Mouse (Mus musculus) erythroblast, adult 5-6 weeks (primary cell): ENCODE measurements around the gene H2al1k. TPM values are rescaled to one million over a fixed set of nuclear protein-coding genes. Genes with fewer than 3 reads are reported as not detected.
"Not testable (repeated sequence)": the region's sequence is repeated elsewhere in the genome, so short reads cannot be mapped to it uniquely, and the experiment has no call there.

Experiments
- ATAC-seq: replicated peaks from 2 replicates; pipeline ENCODE4 v1.8.0; 2016; ENCODE audit warnings: moderate number of reproducible peaks, mild to moderate bottlenecking, moderate TSS enrichment, inconsistent platforms; ENCODE audit not compliant: poor library complexity, low FRiP score, severe bottlenecking
- total RNA-seq, 2 experiments: library from RNA; stranded (forward) in 1 of 2; stranded (reverse) in 1 of 2; fragments of 150-400 nt in 1 of 2; fragments of 200-764, 138-1000 nt in 1 of 2; gene quantifications; 2 replicates each; pipeline versions ENCODE4 v1.2.3 to v1.2.4; 2015 to 2017; ENCODE audit warnings: low replicate concordance in 2 of 2

Gene H2al1k
- total RNA-seq (2015; ENCODE audit: low replicate concordance) (not detected in 2 replicates), total RNA-seq (2017; ENCODE audit: low replicate concordance) (not detected in 2 replicates)

GRCm38 (mm10) chrX:9350327-9350726, at the start of gene H2al1k:
H2al1k (plus strand) TSS chrX:9350627.
- not testable (repeated sequence) for ATAC-seq

DNA sequence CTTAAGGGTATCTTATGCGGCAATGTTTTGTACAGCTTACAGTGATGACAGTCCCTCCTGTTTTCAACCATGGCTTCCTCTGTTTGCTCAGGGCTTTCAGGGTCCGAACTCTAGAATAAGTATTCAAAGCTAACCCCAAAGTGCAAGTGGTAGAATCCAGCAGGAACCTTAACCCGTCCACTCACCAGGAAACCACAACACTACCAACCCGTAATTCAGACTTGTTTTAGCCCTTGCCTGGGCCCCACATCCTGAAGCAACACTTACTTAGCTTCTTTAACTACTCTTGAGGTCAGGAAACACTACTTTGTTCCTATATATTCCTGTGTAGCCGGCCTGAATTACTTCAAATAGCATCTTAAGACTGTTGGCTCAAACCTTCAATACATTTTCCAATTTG, 47.6 kb upstream of the H2al1k start:
- no peak for ATAC-seq

GRCm38 (mm10) chrX:9303455-9303854, 47.0 kb upstream of the H2al1k start:
- ATAC-seq: no peak

DNA sequence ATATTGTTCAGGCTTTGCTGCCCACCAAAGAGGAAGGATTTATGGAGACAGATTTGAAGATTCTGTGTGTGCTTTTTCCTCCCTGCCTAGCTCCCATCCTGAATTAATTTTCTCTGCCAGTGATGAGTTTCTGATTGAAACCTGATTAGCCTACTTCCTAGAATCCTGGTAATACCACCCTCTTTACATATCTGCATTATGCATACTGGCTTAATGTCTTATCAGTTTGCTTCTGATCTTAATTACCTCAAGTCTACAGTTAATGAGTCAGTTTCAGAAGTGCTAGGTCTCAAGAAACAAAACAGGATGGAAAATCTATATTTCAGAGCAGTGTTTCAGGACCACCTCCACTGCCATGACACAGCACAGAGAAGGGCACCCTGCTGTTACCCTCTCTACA, 34.0 kb upstream of the H2al1k start:
- not testable (repeated sequence) for ATAC-seq

DNA sequence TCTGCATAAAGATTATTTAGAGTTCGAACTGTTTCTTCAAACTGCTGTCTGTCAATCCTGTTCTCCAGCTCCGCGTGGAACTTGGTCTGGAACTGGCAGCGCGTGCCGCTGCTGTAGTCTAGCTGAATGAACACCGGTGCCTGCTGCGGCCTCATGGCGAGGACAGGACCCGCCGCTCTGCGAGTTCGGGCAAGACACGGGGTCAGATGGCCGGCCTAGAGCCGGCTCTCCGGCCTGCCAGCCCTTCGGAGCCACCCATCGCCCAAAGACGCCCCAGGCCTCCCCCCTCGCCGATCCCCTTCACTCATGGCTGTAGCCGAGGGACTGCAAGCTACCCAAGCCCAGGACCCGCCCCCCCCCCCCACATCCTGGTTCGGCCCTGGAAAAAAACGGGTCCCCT, 22.5 kb upstream of the H2al1k start:
- peak; percentile 62; the same call in 1 of the 2 replicates for ATAC-seq

DNA sequence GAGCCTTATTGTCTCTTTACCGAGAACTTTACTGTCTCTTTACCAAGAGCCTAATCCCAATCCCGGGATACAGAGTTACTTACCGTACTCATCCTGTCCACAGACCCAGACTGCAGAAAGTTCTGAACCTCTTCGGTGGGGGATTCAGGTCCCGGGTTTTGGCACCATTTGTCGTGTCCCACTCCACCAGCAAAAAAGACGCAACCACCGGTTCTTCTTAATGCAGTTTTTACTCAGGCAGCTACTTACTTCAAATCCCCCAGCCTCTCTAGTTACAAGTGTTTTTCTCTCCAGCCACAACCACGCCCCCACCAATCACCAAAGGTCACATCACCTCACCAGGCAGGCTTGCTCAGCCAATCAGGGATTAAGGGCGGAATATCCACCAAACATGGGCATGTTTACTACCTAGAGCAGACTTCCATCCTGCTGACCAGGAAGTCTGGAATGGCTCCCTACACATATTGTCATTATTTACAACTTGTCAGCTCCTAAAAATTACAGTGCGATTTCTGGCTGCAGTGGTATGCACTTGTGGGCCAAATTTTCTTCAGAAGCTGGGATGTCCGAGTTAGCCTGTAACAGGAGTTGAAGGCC, 18.0 kb upstream of the H2al1k start:
- peak; percentile 80 for ATAC-seq

DNA sequence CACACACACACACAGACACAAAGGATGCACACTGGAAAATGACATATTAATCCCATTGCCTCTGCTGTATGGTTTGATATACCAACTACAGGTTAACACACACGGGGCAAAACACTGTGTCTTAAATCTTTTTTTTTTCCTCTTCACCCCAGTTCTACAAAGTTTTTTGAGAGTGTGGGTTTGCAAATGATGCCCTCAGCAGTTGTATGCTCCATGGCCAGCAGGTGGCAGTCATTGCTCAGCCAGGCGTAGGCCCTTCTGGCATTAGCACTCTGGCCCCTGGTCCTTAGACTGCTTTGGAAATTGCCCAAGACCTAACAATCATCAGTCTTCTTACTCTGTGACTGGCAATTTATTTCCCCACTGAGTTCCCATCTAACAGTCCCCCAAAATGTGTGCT, 17.4 kb upstream of the H2al1k start:
- ATAC-seq: peak; percentile 97

- ATAC-seq: not testable (repeated sequence)
Observed at GRCm38 (mm10) chrX:9334996-9335395, 15.4 kb upstream of the H2al1k start.

- ATAC-seq: peak; percentile 78
Observed at GRCm38 (mm10) chrX:9374012-9374411, 23.6 kb downstream of the H2al1k start.

DNA sequence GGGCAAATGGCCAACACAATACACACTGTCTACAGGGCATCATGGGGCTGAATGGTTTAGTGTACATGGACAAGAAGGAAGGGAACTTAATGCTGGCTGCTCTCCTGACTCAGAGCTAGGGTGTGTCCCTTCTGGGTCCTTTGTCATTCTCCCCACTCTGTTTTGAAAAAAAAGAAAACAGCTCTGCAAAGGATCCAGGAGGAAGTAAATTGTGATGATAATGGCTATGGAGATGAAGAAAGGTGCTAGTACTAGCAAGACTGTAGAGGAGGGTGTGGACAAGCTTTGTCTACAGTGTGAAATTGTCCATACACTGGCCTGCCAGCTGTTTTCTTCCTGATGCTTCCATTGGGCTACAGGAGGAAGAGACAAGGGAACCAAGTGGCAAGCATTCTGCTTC, 25.5 kb downstream of the H2al1k start:
- not testable (repeated sequence) for ATAC-seq

Other genes with a start within 250 kb of the H2al1k start
- gene 4930402K13Rik, start 246.1 kb upstream of the H2al1k start, total RNA-seq (2015; ENCODE audit: low replicate concordance): not detected in 2 replicates
- gene 4930402K13Rik, start 246.1 kb upstream of the H2al1k start, total RNA-seq (2017; ENCODE audit: low replicate concordance): not detected in 2 replicates
- gene Lancl3, start 150.7 kb upstream of the H2al1k start, total RNA-seq (2015; ENCODE audit: low replicate concordance): not detected in 2 replicates
- gene Lancl3, start 150.7 kb upstream of the H2al1k start, total RNA-seq (2017; ENCODE audit: low replicate concordance): 0.60 and 0.70 TPM in 2 replicates
- 9.4 TPM in 1 of 2 replicates, not detected in the other for gene Gm14862, start 93.7 kb upstream of the H2al1k start, total RNA-seq (2015; ENCODE audit: low replicate concordance)
- 1.4 and 5.6 TPM in 2 replicates for gene Gm14862, start 93.7 kb upstream of the H2al1k start, total RNA-seq (2017; ENCODE audit: low replicate concordance)
- 42.5 and 48.9 TPM in 2 replicates for gene Xk, start 77.9 kb upstream of the H2al1k start, total RNA-seq (2015; ENCODE audit: low replicate concordance)
- gene Xk, start 77.9 kb upstream of the H2al1k start, total RNA-seq (2017; ENCODE audit: low replicate concordance): 35.4 and 46.2 TPM in 2 replicates
- gene H2al1m, start 66.9 kb upstream of the H2al1k start, total RNA-seq (2015; ENCODE audit: low replicate concordance): 6.5 TPM in 1 of 2 replicates, not detected in the other
- gene H2al1m, start 66.9 kb upstream of the H2al1k start, total RNA-seq (2017; ENCODE audit: low replicate concordance): 0.68 and 3.9 TPM in 2 replicates
- 127 and 159 TPM in 2 replicates for gene Cybb, start 137.1 kb downstream of the H2al1k start, total RNA-seq (2015; ENCODE audit: low replicate concordance)
- gene Cybb, start 137.1 kb downstream of the H2al1k start, total RNA-seq (2017; ENCODE audit: low replicate concordance): 128 and 151 TPM in 2 replicates
- gene H2al1o, start 221.8 kb downstream of the H2al1k start, total RNA-seq (2015; ENCODE audit: low replicate concordance): not detected in 2 replicates
- not detected in 2 replicates for gene H2al1o, start 221.8 kb downstream of the H2al1k start, total RNA-seq (2017; ENCODE audit: low replicate concordance)